Mouse (Mus musculus): ENCODE measurements around the gene Klf4. TPM values are rescaled to one million over a fixed set of nuclear protein-coding genes. Genes with fewer than 3 reads are reported as not detected.

The Klf4 gene
- total RNA-seq, 2 experiments from 2014 or later = 29.7 to 42.3 TPM

Other genes starting within 250 kb of the Klf4 start
- 100 to 1,000 TPM; 109 to 118 TPM for gene Rad23b, start 182.4 kb downstream of the Klf4 start, total RNA-seq (2021)